Mouse (Mus musculus) megakaryocyte progenitor cell, adult 5-6 weeks (primary cell): ENCODE measurements at regions not wholly inside any gene's neighbourhood (a gene's known extent, or its start where the extent isn't known, plus 50 kb on each side); places are given as distances from the start of the nearest gene placed in this dataset.

Source experiments
- ATAC-seq: replicated peaks from 2 replicates; pipeline ENCODE4 v1.8.0; 2016; ENCODE audit warnings: mild to moderate bottlenecking, moderate TSS enrichment, inconsistent platforms; ENCODE audit not compliant: poor library complexity

DNA sequence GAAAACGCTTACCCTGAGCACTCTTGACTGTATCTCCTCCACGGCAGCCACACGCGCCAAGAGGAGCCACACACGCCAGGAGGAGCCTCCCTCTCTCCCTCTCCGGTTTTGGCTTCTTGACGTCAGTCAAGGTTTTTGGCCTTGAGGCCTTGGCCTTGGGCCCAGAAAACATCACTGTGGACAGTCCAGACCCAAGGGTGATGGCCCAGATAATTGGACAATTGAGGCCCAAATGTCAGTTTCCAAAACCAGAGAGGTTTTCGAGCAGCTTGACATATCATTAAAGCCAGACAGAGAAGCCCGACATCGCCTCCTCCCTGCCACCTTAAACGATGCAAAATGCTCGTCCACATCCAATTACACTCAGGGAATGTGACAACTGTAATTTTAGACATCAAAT lies 65.4 kb upstream of the Aldh1a3 start:
- no peak for ATAC-seq

DNA sequence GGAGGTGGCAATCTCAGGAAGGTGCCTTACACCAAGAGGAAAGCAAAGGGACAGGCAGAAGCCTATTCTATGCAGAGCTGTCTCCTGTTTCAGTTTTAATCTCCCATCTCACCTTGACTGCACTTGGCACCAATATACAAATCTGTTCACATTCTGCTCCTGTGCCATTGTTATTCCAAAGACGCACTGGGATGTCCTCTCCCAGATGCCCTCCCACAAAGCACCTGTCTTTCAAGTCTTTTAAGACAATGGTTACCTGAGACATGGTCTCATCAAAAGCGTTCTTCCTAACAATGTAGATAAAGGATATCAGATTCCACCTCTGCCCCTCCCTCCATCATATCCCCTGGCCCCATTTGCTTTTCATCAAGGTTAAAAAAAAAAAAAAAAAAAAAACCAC lies 64.2 kb upstream of the Aldh1a3 start:
- ATAC-seq, result no peak

DNA sequence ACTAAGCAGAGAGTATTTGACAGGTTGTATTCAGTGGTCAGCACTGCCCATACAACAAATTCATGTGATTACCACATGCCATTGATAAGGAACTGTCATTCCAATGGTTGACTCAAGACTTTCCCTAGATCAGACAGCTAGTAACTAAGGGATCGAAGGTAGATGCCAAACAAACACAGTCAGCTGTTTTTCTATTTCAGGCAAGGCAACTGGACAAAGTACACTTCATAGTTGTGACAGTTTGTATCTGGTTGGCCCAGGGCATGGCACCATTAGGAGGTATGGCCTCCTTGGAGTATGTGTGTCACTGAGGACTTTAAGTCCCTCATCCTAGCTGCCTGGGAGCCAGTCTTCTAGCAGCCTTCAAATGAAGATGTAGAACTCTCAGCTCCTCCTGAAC lies 62.8 kb upstream of the Aldh1a3 start:
- ATAC-seq, result no peak

DNA sequence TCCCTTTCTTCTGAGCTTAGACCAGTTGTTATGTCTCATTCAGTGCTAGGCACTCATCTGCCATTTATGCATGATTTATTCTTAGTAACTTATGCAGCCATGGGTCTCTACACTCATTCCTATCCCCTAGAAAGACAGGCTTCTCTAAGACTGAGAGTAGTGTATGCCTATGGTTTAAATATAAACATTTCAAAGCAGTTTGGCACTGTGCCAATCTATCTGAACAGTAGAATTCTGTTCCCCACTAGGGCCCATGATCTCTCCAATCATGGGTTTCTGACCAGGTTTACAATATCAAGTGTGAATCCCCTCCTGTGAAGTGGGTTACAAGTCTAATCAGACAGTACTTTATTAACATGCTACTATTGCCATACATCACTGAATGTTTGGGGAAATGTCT lies 60.4 kb upstream of the Aldh1a3 start:
- ATAC-seq, result no peak

DNA sequence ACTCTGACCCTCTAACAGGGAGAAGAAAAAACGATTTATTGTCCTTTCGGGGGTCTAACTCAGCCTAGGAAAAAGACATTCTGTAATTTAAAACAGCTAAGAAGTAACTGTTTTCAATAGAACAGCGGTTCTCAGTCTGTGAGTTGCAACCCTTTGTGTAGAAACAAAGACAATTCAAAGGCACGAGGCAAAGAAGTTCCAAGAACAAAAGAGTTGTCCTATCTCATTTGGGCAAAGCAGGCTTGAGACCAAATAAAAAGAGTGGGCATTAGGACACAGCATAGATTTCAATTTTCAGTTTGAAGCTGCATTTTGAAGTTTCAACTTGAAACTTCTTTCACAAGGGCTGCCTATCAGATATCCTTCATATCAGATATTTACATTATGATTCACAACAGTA lies 53.1 kb upstream of the Aldh1a3 start:
- ATAC-seq, result no peak

DNA sequence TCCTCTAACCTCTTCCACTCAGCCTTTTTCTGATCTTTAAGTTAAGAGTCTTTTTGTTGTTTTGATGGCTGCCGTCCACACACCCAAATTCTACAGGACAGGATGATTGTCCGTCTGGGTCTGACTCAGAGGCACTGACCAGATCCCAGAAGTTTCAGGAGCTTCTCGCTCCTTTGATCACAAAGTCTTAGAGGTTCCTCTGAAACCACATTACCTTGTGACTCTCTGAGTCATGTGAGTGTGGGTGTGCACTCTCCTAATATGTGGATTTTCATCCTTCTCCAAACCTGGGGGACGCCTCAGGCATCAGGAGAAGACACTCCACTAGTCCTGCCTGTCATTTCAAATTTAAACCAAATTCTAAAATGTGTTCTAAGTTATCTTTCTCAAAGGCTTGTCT lies 52.0 kb upstream of the Aldh1a3 start:
- ATAC-seq, result no peak

DNA sequence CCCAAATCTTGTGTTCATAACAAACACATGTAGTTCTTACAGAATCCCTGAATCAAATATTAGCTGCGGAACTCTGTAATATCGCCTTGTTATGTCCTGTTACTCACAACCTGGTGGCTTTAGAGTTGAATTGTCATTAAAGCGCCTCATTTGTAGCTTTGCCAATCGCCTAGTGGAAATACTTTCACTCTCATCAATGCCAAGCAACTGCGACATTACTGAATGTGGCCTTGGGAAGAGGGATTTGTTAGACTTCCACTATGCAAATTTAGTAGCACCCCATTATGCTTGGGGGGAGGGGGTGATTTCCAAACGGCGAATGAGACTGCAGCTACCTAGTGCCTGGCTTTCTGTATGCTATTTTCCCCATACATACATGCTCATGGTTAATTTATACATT lies 50.8 kb upstream of the Aldh1a3 start:
- ATAC-seq, result no peak

DNA sequence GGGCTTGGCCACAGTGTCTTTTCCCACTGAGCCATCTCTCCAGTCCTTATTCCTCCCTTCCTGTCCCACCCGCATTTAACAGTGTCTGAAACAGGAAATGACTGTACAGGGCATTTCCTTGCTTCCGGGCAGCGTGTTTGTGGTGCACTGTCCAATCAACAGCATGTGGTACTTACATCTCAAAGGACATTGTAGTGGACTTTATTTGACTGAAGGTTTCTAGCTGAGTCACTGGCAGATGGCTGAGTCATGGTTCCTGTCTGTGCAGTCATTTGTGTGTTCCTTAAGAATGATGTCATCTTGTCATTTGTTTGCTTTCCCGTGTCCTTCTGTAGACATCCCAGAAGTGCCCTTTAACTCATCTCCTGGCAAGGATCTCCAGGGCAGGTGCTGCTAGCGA lies 50.2 kb upstream of the Aldh1a3 start:
- ATAC-seq, result peak; percentile 46; the same call in 1 of the 2 replicates
